Mouse (Mus musculus) cerebellum, adult 2 months (tissue): ENCODE results near the gene Gzmk. TPM values are rescaled to one million over a fixed set of nuclear protein-coding genes. Genes with fewer than 3 reads are reported as not detected.

Source experiments
- DNase-seq, 2 experiments: peaks; one replicate each; pipeline ENCODE4 v3.0.0; 2021
- H3K27ac ChIP-seq: fragments of 200-500 bp; 2 replicates; pipeline ENCODE4 v1.5.1; 2012; ENCODE audit warnings: low read length, control low read depth, inconsistent platforms; ENCODE audit not compliant: insufficient read depth
- H3K27me3 ChIP-seq: fragments of 200-500 bp; 2 replicates; pipeline ENCODE4 v1.6.1; 2012; ENCODE audit warnings: inconsistent platforms, mild to moderate bottlenecking, low read length, moderate library complexity; ENCODE audit not compliant: control insufficient read depth, insufficient read depth
- H3K4me1 ChIP-seq: fragments of 200-500 bp; 2 replicates; pipeline ENCODE4 v1.6.1; 2011; ENCODE audit warnings: low read length; ENCODE audit not compliant: control insufficient read depth, insufficient read depth
- H3K4me3 ChIP-seq: fragments of 200-500 bp; replicated peaks from 2 replicates; pipeline ENCODE3; 2011; ENCODE audit warnings: mild to moderate bottlenecking, low read depth, low read length, control low read depth; ENCODE audit not compliant: insufficient read depth
- CTCF ChIP-seq: fragments of 200-500 bp; IDR thresholded peaks from 2 replicates; pipeline ENCODE4 v1.5.1; 2011; ENCODE audit warnings: low read depth, mild to moderate bottlenecking, control low read depth, low read length, moderate library complexity, borderline replicate concordance; ENCODE audit not compliant: insufficient read depth
- POLR2A ChIP-seq: fragments of 200-500 bp; IDR thresholded peaks from 2 replicates; pipeline ENCODE4 v1.6.1; 2011; ENCODE audit warnings: low read length, control low read depth, borderline replicate concordance; ENCODE audit not compliant: insufficient read depth
- WGBS: fragments of 180-500 bp; shearing (Covaris S2); methylation state at CpG from one replicate; pipeline ENCODE4 v1.1.7; 2018; 5-methylcytosine and 5-hydroxymethylcytosine counted together
- polyA plus RNA-seq: library from polyadenylated mRNA; depleted of rRNA; stranded (reverse); fragments of >200 nt; gene quantifications from 2 replicates; pipeline ENCODE4 v1.2.3, GENCODE M21; 2012

Gene Gzmk
- polyA plus RNA-seq, 1 experiment = not detected

GRCm38 (mm10) chr13:113213865-113214264 lies 11.8 kb downstream of the Gzmk start:
- no peak for TF ChIP-seq POLR2A
- no peak for TF ChIP-seq CTCF
- WGBS = 94% methylated on average over 3 of the region's 3 CpGs
- no peak overlapping the region for H3K4me3 ChIP-seq
- no peaks in the 10 kb centered on the region for H3K27me3 ChIP-seq
- H3K27ac ChIP-seq = no peak overlapping the region
- H3K4me1 ChIP-seq = no peaks in the 10 kb centered on the region
- no peak for DNase-seq

DNA sequence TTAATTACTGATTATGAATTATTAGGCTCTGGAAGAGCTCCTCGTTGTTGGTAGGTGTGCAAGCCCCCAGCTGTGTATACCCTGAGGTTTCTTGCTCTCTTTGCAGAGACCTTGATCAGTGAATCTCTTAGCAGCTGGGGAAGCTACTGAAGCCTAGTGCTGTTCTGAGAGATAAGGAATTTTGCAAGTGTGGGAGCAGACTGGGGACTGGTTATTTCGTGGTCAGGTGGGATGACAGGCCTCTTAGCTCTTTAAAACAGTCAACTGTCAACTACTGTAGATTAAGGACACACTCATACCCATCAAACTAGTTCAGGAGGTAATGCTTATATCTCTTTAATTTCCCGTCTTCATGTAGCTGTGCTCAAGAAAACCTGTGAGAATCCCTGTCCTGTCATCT lies 13.3 kb downstream of the Gzmk start:
- 72% methylated on average over 3 of the region's 3 CpGs for WGBS
- Histone ChIP-seq H3K27ac (no peak overlapping the region), H3K4me1 (no peaks in the 10 kb centered on the region), H3K27me3 (no peaks in the 10 kb centered on the region), H3K4me3 (no peak overlapping the region)
- TF ChIP-seq POLR2A (no peak), CTCF (no peak)
- no peak for DNase-seq

DNA sequence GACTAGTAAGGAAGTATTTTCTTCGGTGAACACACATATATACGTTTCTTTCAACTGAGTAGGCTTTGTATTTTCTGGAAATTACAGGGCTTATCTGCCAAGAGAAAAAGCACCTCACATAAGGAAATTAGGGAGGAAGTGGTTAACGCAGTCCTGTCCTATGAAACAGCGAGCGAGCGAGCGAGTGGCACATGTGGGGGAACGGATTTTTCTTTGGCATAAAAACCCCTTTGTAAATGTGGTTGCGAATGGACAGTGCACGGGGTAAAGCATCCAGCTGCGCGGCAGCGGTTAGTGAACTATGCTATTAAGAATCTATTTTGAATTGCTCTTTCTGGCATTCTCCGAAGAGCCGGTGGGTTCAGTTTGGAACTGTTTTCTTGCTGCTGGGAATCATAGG lies 14.4 kb downstream of the Gzmk start:
- H3K4me1 ChIP-seq = no peaks in the 10 kb centered on the region
- H3K27me3 ChIP-seq = no peaks in the 10 kb centered on the region
- WGBS = 69% methylated on average over 15 of the region's 15 CpGs
- TF ChIP-seq CTCF (no peak), POLR2A (no peak)
- DNase-seq = no peak
- no peak overlapping the region for H3K27ac ChIP-seq
- no peak overlapping the region for H3K4me3 ChIP-seq

GRCm38 (mm10) chr13:113209624-113210023 lies 16.1 kb downstream of the Gzmk start, which contains the start of gene Esm1:
Esm1 (plus strand) TSS chr13:113209659.
- no peak for DNase-seq
- Histone ChIP-seq H3K4me3 (no peak within 1 kb of the TSS), H3K27ac (no peak within 1 kb of the TSS), H3K27me3 (no peaks in the 10 kb centered on the region), H3K4me1 (no peaks in the 10 kb centered on the region)
- TF ChIP-seq POLR2A = no peak
- TF ChIP-seq CTCF = no peak
- 34% methylated on average over 15 of the region's 15 CpGs for WGBS

- no peaks in the 10 kb centered on the region for H3K27me3 ChIP-seq
- H3K4me1 ChIP-seq = no peaks in the 10 kb centered on the region
- no peak overlapping the region for H3K4me3 ChIP-seq
- 92% methylated on average over 5 of the region's 5 CpGs for WGBS
- no peak for DNase-seq
- H3K27ac ChIP-seq = no peak overlapping the region
- no peak for TF ChIP-seq POLR2A
- TF ChIP-seq CTCF = no peak
Measured at GRCm38 (mm10) chr13:113205346-113205745, 20.4 kb downstream of the Gzmk start.

- Histone ChIP-seq H3K27me3 (no peaks in the 10 kb centered on the region), H3K27ac (no peak overlapping the region), H3K4me3 (no peak overlapping the region), H3K4me1 (no peaks in the 10 kb centered on the region)
- no peak for TF ChIP-seq POLR2A
- no peak for TF ChIP-seq CTCF
- DNase-seq = no peak
- WGBS = 60% methylated on average over 5 of the region's 5 CpGs
Measured at GRCm38 (mm10) chr13:113203146-113203545, 22.6 kb downstream of the Gzmk start.

GRCm38 (mm10) chr13:113202184-113202583 lies 23.5 kb downstream of the Gzmk start:
- no peak for DNase-seq
- H3K27ac ChIP-seq = no peak overlapping the region

DNA sequence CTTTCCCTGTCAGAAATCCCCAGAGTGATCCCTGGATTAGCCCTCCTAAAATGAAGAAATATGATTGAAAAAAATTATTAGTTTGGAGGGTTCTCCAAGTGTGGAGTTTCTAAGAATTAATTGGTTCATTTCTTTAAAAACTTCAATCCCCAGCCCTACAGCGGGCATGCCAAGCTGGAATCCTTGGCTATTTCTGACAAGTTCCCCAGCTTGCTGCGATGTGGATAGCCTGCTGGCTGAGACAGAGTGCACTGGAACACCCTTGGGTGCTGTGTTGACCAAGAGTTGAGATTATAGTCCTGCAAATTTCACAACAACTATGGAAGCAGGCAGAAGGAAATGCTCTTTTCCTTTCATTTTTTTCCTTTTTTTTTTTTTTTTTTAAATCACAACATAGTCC lies 24.1 kb downstream of the Gzmk start:
- no peaks in the 10 kb centered on the region for H3K4me1 ChIP-seq
- TF ChIP-seq POLR2A (no peak), CTCF (no peak)
- WGBS = 81% methylated on average over 2 of the region's 2 CpGs
- H3K27me3 ChIP-seq = no peaks in the 10 kb centered on the region
- H3K4me3 ChIP-seq = no peak overlapping the region
- H3K27ac ChIP-seq = no peak overlapping the region
- DNase-seq = no peak

More at GRCm38 (mm10) chr13:113202184-113202583, 23.5 kb downstream of the Gzmk start:
- Histone ChIP-seq H3K4me1 (no peaks in the 10 kb centered on the region), H3K27me3 (no peaks in the 10 kb centered on the region), H3K4me3 (no peak overlapping the region)
- WGBS = 83% methylated on average over 4 of the region's 4 CpGs
- TF ChIP-seq POLR2A (no peak), CTCF (no peak)
